Mouse (Mus musculus) heart, adult 18-20 months (tissue): ENCODE measurements around the gene Atat1. TPM values are rescaled to one million over a fixed set of nuclear protein-coding genes. Genes with fewer than 3 reads are reported as not detected.

ENCODE experiments used
- DNase-seq, 2 experiments: peaks; one replicate each; pipeline ENCODE4 v3.0.0; 2021 to 2022; ENCODE audit warnings: mixed read lengths in 1 of 2
- total RNA-seq, 2 experiments: library from RNA; stranded (reverse); gene quantifications; 2 replicates each; pipeline ENCODE4 v1.2.3; 2021

Atat1 gene
- total RNA-seq, 2 experiments from 2014 or later, result 5.9 to 6.5 TPM

- DNase-seq, result peak; percentile 90 to 96
Observed at GRCm38 (mm10) chr17:35873774-35874519, 35.9 kb downstream of the Atat1 start.

DNA sequence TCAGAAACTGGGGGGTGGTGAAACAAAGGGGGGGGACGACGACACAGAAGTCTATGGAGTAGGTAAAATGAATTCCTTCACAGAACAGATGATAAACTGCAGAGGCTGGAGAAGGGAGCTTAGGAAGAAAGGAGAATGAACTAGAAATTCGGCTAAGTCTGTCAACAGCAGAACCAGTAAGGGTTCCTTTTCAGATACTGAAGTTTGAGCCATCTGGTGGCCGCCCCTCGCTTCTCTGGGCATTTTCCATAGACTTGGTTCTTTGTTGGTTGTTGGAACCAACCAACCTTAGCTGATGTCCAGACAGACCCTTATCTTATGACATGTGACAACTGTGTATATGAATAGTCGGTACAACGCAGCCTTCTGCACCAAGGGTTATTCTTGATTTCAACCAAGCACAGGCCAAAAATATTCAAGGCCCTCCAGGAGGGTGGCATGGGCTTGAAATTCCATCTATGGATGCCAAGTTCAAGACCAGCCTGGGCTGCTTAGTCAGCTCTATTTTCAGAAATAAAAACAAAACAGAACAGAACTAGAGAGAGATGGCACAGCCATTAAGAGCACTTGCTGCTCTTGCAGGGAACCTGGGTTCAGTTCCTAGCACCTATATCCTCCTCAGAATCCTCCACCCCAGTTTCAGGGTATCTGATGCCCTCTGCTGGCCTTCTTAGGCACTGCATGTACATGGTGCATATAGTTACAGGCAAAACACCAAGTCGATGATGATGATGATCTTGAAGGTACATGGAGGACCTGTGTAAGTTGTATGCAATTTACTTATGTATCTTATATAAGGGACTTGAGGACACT lies 38.8 kb downstream of the Atat1 start:
- peak in 1 of 2 experiments; percentile 54 for DNase-seq

GRCm38 (mm10) chr17:35870151-35870883 lies 39.6 kb downstream of the Atat1 start:
- DNase-seq, result peak; percentile 79 to 92

- peak; percentile 78 to 80 for DNase-seq
Observed at GRCm38 (mm10) chr17:35869346-35870067, 40.4 kb downstream of the Atat1 start.

DNA sequence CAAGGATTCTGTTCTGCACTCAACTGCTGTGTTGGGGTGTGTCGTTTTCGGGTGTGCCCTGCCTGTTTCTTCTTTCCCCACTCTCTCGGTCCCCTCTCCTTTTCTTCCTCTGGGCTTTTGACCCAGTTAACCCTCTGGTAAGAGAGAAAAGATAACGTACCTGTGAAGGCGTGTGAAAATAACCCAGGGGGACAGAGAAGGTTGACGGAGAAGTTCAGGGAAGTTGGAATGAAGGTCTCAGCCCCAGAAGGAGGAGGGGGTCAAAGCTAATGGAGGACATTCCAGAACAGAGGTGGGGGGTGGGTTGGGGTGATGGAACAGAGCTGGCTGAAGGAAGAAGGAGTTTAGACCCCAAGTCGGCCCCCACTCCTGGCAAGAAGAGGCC lies 40.9 kb downstream of the Atat1 start:
- no peak for DNase-seq

GRCm38 (mm10) chr17:35868165-35868820 lies 41.6 kb downstream of the Atat1 start:
- peak; percentile 55 to 68 for DNase-seq

- peak; percentile 76 to 79 for DNase-seq
Observed at GRCm38 (mm10) chr17:35866911-35867890, 42.7 kb downstream of the Atat1 start.

- DNase-seq, result peak in 1 of 2 experiments; percentile 92
Observed at GRCm38 (mm10) chr17:35866281-35866831, 43.5 kb downstream of the Atat1 start.

DNA sequence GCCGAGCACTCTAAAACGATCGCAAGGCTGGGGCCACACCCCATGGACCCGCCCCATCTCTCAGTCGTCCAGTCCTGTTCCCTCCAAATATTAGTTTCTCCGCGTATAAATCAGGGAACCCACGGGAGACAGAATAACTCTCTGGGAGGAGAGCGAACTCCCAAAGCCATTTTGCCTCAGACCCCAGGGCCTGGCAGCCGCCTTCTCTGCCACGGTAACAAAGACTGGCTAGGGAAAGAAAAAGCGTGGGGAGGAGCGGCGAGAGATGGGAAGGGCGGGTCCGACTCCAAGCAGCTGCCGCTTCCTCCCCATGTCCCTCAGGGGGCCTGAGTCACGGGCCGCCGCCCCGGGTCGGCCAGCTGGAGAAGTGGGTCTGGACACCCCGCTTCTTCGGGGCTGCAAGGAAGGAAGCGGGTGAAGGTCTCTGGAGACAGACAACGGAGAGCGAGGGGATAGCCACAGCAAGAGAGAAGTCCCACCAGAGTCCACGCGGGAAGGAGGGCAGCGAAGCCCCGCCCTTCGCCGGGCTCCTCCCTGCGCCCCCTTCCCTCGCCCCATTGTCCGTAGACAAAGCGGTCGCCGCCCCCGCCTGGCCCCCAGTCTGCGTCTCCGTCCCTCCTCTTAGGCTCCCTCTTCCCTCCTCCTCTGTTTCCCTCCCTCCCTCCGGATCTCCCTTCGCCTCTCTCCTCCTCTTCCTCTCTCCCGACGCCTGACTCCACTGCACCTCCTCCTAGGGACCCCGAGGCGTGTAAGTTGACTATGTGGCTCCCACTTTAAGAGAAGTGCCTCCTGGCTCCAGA lies 44.2 kb downstream of the Atat1 start, which contains the start of gene Ppp1r18:
Gene Ppp1r18 (plus strand): TSS at position 113 of the 800 bp plus-strand sequence.
- DNase-seq, result peak; percentile 88 to 92

- DNase-seq, result peak in 1 of 2 experiments; percentile 23
Observed at GRCm38 (mm10) chr17:35864832-35865353, 45.0 kb downstream of the Atat1 start.

- peak; percentile 95 to 97 for DNase-seq
Observed at GRCm38 (mm10) chr17:35861198-35861857, 48.5 kb downstream of the Atat1 start, which contains the start of gene Nrm. Gene Nrm, plus strand, starts transcription at chr17:35861318.

DNA sequence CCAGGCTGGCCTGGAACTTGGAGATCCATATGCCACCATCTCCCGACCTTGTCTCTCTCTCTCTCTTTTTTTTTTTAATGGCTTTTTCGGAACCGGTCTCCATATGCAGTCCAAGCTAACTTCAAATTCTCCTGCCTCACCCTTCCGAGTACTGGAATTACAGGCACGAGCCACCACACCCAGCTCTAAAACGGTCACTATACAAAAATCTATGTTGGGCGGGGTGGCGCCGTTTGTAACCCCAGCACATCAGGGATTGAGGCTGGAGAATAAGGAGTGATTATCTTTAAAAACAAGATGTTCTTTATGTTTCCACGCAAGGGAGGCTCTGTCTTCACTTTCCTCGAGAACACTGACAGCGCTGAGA lies 49.1 kb downstream of the Atat1 start:
- peak in 1 of 2 experiments; percentile 43 for DNase-seq

- no peak for DNase-seq
Observed at GRCm38 (mm10) chr17:35859835-35860234, 50.0 kb downstream of the Atat1 start.

GRCm38 (mm10) chr17:35859371-35859770 lies 50.5 kb downstream of the Atat1 start:
- no peak for DNase-seq

DNA sequence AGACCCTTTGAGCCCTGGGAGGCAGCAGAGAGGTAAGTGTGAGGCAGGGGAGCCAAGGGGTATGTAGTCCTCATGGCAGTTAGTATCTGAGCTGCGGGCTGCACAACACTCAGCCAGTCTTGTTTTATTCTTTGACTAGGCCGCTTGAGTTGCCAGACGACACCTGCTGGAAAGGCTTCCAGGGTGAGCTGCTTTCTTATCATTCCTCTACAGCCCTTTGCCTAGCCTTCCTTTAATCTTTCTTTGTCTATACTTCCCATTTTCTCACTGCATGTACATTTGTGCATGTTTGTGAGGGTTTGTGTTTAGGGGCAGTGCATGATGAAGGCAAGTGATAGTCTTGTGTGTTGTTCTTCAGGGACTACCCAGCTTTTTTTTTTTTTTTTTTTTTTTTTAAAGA lies 58.9 kb downstream of the Atat1 start:
- no peak for DNase-seq

DNA sequence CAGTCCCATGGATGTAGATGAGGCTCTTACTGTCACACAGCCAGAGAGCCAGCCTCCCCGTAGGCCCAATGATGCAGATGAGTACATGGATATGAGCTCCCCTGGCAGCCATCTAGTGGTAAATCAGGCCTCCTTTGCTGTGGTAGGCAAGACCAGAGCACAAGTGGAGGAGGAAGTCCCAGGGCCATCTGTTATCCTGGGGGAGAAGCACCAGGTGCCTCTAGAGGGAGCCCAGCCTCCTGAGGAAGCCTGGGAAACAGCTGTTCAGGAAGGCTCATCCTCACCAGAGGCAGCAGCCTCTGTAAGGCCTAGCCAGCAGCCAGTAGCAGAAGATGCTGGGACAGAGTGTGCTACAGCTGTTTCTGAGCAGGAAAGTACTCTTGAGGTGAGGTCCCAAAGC lies 61.8 kb downstream of the Atat1 start:
- no peak for DNase-seq
